Mouse (Mus musculus): ENCODE data around the gene Psd. TPM values are rescaled to one million over a fixed set of nuclear protein-coding genes. Genes with fewer than 3 reads are reported as not detected.

Psd gene
- polyA plus RNA-seq, 1 experiment from 2014 or later, result 54.7 TPM

GRCm38 (mm10) chr19:46326019-46326755, 769 bp downstream of the Psd start:
- no peaks in the 10 kb centered on the region for H3K9me3 ChIP-seq
- peak overlapping the region; percentile 14; the same call in 1 of the 2 replicates for H3K4me3 ChIP-seq (replicated peaks)

DNA sequence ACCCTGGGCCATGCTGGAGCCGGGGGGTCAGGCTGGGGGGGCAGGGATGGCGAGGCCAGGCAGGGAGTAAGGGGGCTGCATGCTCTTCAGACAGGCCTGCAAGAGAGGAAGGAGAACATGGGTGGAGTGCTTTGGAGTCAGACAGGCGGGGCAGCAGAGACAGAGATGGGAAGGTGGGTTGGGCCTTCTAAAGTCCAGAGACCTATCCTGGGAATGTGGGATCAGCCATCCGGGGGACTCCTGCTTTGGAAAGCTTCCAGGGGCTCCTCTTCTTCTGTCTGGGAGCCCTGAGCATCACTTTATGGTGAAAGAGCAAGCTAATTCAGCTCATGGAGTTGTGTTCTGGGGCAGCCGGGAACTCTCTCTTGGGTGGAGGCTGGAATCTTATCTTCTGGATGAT, 2.0 kb downstream of the Psd start:
- peaks cover 46% of the 10 kb centered on the region for H3K27me3 ChIP-seq (replicated peaks)

More at GRCm38 (mm10) chr19:46326019-46326755, 769 bp downstream of the Psd start:
- H3K27me3 ChIP-seq (replicated peaks), result peaks cover 37% of the 10 kb centered on the region
- no peak overlapping the region for H3K27ac ChIP-seq
- H3K4me1 ChIP-seq, result peaks cover 39% of the 10 kb centered on the region
- no peaks in the 10 kb centered on the region for H3K36me3 ChIP-seq
- H3K9ac ChIP-seq, result no peak overlapping the region
- no peak for ATAC-seq (ENCODE audit: insufficient read depth, low FRiP score, low read depth)
- 7% methylated on average over 29 of the region's 29 CpGs for WGBS
- H3K4me2 ChIP-seq, result peak overlapping the region; percentile 100; the same call in 1 of the 2 replicates

GRCm38 (mm10) chr19:46324366-46324765, 2.6 kb downstream of the Psd start:
- Histone ChIP-seq H3K4me3 (replicated peaks) (no peak overlapping the region), H3K27ac (no peak overlapping the region), H3K27me3 (replicated peaks) (peaks cover 52% of the 10 kb centered on the region), H3K36me3 (no peaks in the 10 kb centered on the region), H3K9me3 (no peaks in the 10 kb centered on the region), H3K4me2 (no peak overlapping the region), H3K4me1 (peaks cover 38% of the 10 kb centered on the region), H3K9ac (no peak overlapping the region)
- no peak for ATAC-seq (ENCODE audit: insufficient read depth, low FRiP score, low read depth)
- 67% methylated on average over 11 of the region's 11 CpGs for WGBS

More for the DNA sequence above, 2.0 kb downstream of the Psd start:
- ATAC-seq (ENCODE audit: insufficient read depth, low FRiP score, low read depth), result no peak
- Histone ChIP-seq H3K27ac (no peak overlapping the region), H3K9ac (no peak overlapping the region), H3K4me2 (no peak overlapping the region), H3K36me3 (no peaks in the 10 kb centered on the region), H3K9me3 (no peaks in the 10 kb centered on the region), H3K4me3 (replicated peaks) (no peak overlapping the region), H3K4me1 (peaks cover 41% of the 10 kb centered on the region)
- WGBS, result 59% methylated on average over 5 of the region's 5 CpGs

GRCm38 (mm10) chr19:46323716-46324115, 3.2 kb downstream of the Psd start:
- no peak for ATAC-seq (ENCODE audit: insufficient read depth, low FRiP score, low read depth)
- peaks cover 38% of the 10 kb centered on the region for H3K4me1 ChIP-seq
- H3K27me3 ChIP-seq (replicated peaks), result peaks cover 57% of the 10 kb centered on the region
- no peak overlapping the region for H3K4me3 ChIP-seq (replicated peaks)
- no peaks in the 10 kb centered on the region for H3K36me3 ChIP-seq
- no peaks in the 10 kb centered on the region for H3K9me3 ChIP-seq
- no peak overlapping the region for H3K4me2 ChIP-seq
- H3K27ac ChIP-seq, result no peak overlapping the region
- 58% methylated on average over 5 of the region's 5 CpGs for WGBS
- H3K9ac ChIP-seq, result no peak overlapping the region

GRCm38 (mm10) chr19:46322996-46323572, 3.9 kb downstream of the Psd start:
- no peak overlapping the region for H3K4me3 ChIP-seq (replicated peaks)
- peaks cover 64% of the 10 kb centered on the region for H3K27me3 ChIP-seq (replicated peaks)
- WGBS, result 72% methylated on average over 13 of the region's 13 CpGs
- peaks cover 45% of the 10 kb centered on the region for H3K4me1 ChIP-seq
- no peaks in the 10 kb centered on the region for H3K36me3 ChIP-seq
- no peak for ATAC-seq (ENCODE audit: insufficient read depth, low FRiP score, low read depth)
- no peak overlapping the region for H3K9ac ChIP-seq
- no peaks in the 10 kb centered on the region for H3K9me3 ChIP-seq
- no peak overlapping the region for H3K4me2 ChIP-seq
- H3K27ac ChIP-seq, result no peak overlapping the region

- Histone ChIP-seq H3K27ac (no peak overlapping the region), H3K9ac (no peak overlapping the region), H3K9me3 (no peaks in the 10 kb centered on the region), H3K36me3 (no peaks in the 10 kb centered on the region), H3K4me1 (peaks cover 46% of the 10 kb centered on the region), H3K27me3 (replicated peaks) (peaks cover 71% of the 10 kb centered on the region), H3K4me3 (replicated peaks) (no peak overlapping the region), H3K4me2 (no peak overlapping the region)
- no peak for ATAC-seq (ENCODE audit: insufficient read depth, low FRiP score, low read depth)
- 59% methylated on average over 11 of the region's 11 CpGs for WGBS
Observed at GRCm38 (mm10) chr19:46322144-46322995, 4.6 kb downstream of the Psd start.

GRCm38 (mm10) chr19:46321101-46321943, 5.6 kb downstream of the Psd start:
- H3K9me3 ChIP-seq, result no peaks in the 10 kb centered on the region
- H3K9ac ChIP-seq, result no peak overlapping the region
- 33% methylated on average over 6 of the region's 6 CpGs for WGBS
- H3K36me3 ChIP-seq, result no peaks in the 10 kb centered on the region
- H3K27ac ChIP-seq, result peak overlapping the region; percentile 32; the same call in 1 of the 2 replicates
- H3K4me3 ChIP-seq (replicated peaks), result no peak overlapping the region
- H3K4me1 ChIP-seq, result peaks cover 42% of the 10 kb centered on the region
- H3K4me2 ChIP-seq, result no peak overlapping the region
- peak; percentile 32; the same call in 1 of the 2 replicates for ATAC-seq (ENCODE audit: insufficient read depth, low FRiP score, low read depth)
- H3K27me3 ChIP-seq (replicated peaks), result peaks cover 75% of the 10 kb centered on the region

DNA sequence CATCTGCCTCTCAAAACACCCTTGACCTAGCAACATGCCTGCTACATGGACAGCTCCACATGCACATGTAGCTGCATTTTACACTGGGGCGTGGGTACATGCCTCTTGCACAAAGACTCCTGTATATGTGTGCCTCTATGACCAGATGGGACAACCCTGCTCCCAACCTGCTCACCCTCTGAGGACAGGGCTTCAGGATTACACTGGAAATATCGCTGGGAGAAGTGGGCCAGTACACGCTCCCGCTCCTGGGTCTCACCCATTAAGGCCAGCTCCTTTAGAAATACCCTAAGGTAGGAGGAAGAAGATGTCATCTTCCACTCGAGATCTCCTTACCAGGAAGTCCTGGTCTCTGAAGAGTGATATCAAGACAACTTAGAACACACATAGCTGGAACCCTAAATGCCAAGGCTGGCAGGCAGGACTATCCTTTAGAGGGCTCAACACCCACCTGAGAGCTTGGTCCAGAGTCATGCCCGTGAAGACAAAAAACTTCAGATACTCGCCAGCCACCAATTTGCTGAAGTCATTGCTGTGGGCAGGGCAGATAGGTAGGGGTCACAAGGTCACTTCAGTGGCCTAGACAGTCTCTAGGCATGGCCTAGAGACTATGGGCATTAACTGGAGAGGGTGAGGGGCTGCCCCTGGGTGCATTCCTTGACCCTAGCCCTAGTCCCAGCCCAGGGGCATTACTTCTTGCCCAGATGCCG, 6.7 kb downstream of the Psd start:
- no peak overlapping the region for H3K4me2 ChIP-seq
- H3K27me3 ChIP-seq (replicated peaks), result peaks cover 68% of the 10 kb centered on the region

DNA sequence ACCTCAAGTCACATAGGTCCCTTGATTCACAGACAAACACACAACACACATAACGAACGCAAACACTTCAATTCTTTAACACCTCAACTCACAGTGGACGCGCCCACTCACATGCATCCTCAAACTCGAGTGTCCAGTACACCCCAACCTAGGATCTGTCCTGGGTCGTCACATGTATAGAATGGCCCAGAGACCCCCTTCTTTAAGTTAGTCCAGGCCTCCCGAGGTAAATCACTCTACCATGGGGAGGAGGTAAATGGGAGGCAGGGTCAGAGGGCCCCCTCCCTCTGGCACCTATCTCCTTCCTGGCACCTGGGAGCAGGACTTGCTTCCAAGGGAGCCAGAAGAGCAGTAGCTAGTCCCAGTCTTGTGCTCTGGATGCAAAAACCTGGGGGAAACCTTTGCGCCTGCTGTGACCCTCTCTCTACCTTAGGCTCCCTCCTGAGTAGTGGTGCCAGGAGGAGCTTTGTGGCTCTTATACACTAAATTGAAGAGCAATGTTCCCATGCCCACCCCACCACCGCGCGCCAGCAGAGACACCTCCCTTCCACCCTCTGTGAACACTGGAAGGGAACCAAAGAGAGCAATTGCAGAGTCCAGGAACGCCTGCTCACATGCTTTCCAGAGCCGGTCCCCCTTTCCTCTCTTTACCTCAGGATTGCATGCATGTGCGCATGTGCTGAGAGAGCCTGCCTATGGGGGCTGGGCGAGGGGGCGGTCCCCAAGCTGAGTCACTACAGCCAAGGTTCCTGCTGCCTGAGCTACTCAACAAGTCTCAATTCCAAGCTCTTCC, 8.2 kb downstream of the Psd start:
- H3K9ac ChIP-seq, result no peak overlapping the region
- H3K4me1 ChIP-seq, result peaks cover 61% of the 10 kb centered on the region
- WGBS, result 12% methylated on average over 16 of the region's 16 CpGs
- peak overlapping the region; percentile 83 for H3K27ac ChIP-seq
- no peaks in the 10 kb centered on the region for H3K36me3 ChIP-seq
- peak; percentile 21; the same call in 1 of the 2 replicates for ATAC-seq (ENCODE audit: insufficient read depth, low FRiP score, low read depth)
- H3K27me3 ChIP-seq (replicated peaks), result peaks cover 54% of the 10 kb centered on the region
- peak overlapping the region; percentile 74 for H3K4me2 ChIP-seq
- H3K4me3 ChIP-seq (replicated peaks), result peak overlapping the region; percentile 57
- H3K9me3 ChIP-seq, result no peaks in the 10 kb centered on the region

More for the DNA sequence above, 6.7 kb downstream of the Psd start:
- 78% methylated on average over 8 of the region's 8 CpGs for WGBS
- Histone ChIP-seq H3K4me3 (replicated peaks) (no peak overlapping the region), H3K27ac (no peak overlapping the region), H3K4me1 (peaks cover 51% of the 10 kb centered on the region), H3K9me3 (no peaks in the 10 kb centered on the region), H3K9ac (no peak overlapping the region), H3K36me3 (no peaks in the 10 kb centered on the region)
- no peak for ATAC-seq (ENCODE audit: insufficient read depth, low FRiP score, low read depth)

DNA sequence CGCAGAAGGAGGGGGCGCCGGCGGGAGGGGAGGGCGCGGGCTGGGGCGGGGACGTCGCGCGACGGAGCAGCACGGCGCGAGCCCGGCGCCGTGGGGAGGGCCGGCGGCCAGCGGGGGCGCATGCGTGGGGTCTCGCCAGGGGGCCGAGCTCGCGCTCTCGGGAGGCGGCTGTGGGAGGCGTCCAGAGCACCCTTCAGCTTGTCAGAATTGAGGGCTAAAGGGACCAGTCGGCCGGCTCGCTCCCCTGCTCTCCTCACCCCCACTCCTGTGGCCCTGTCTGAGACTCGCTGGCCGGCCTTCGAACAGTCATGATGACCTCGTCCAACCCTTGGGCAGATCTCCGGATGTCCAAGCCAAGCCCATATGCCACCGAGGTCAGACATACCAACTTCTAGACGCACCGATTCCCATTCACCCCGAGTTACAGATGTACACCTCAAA, 8.9 kb downstream of the Psd start:
- ATAC-seq (ENCODE audit: insufficient read depth, low FRiP score, low read depth), result 0 out of 2 replicates have a peak, but pooled peaks have one; percentile 5
- Histone ChIP-seq H3K27me3 (replicated peaks) (peaks cover 48% of the 10 kb centered on the region), H3K4me3 (replicated peaks) (peak overlapping the region; percentile 57), H3K4me2 (peak overlapping the region; percentile 74), H3K9ac (peak overlapping the region; percentile 49; the same call in 1 of the 2 replicates), H3K9me3 (no peaks in the 10 kb centered on the region), H3K4me1 (peaks cover 61% of the 10 kb centered on the region), H3K36me3 (no peaks in the 10 kb centered on the region), H3K27ac (peak overlapping the region; percentile 83)
- 2% methylated on average over 41 of the region's 42 CpGs for WGBS

All from stomach, embryonic 15.5 days (tissue).